Mouse (Mus musculus): ENCODE results near the gene Tmed6. TPM values are rescaled to one million over a fixed set of nuclear protein-coding genes. Genes with fewer than 3 reads are reported as not detected.
A peak's percentile ranks its signal among the peaks of the same experiment; 100 is the strongest.
"Not testable (repeated sequence)": the region's sequence is repeated elsewhere in the genome, so short reads cannot be mapped to it uniquely, and the experiment has no call there.

The Tmed6 gene
- total RNA-seq, 2 experiments from 2014 or later: not detected

DNA sequence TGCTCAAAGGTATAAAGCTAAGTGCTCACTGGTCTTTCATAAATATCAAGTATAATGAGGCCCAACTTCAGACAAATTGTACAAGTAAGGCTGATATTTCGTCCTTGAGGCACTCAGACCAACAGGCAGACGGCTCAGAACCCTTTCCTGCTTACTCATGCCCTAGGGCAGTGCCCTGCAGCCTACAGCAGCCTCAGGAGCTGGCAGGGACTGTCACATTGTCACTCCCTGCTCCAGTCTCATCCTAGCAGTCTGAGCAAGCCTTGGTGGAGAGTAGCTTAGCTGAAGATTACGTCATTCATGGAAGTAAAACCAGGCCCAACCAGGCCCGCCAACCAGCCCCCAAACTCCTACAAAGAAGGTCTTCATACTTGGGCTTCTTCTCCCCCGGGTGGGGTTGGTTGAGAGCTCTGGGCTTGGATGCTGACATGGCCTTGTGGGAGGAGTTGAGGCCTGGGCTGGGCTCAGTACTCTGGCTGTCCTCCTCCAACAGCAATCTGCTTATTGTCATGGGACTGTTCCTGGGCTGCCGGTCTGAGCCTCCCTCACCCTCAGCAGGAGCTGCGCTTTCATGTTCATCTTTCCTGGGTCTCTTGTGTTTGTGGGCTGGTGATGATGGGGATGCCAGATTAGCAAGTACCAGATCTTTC lies 10.9 kb upstream of the Tmed6 start:
- no peak for ATAC-seq (ENCODE audit: poor library complexity, severe bottlenecking)

DNA sequence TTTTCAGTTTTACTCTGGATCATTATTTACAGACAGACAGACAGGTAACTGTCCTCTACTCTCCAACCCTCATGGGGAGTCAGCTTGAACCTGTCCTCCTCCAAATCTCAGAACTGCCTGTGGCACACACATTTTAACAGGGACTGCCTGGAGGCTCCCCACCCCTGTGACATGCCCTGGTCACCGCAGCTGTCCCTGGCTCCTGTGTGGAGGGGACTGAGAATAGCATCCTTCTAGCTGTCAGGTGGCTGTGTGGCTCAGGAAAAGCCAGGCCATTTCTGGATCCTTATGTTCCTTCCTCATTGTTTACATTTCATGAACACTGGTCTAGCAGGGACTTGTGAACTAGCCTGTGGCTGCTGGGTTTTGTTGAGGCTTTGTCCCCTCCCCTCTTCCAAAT lies 8.7 kb upstream of the Tmed6 start:
- ATAC-seq (ENCODE audit: poor library complexity, severe bottlenecking): no peak

DNA sequence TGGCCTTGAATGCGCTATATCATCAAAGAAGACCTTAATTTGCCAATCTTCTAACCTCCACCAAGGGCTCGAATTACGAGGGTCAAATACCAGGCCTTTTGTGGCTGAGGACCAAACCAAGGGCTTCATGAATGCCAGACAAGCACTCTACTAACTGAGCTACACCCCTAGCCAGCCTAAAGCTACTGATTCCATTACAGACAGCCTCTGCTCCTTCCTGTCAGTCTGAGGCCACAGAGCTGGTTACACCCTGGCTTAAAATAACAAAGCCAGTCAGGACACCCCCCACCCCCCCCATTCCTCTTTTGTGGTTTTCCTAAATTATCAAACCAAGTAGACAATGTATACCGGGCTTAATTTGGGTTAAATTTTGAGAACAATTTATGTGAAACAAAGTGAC lies 8.3 kb upstream of the Tmed6 start:
- no peak for ATAC-seq (ENCODE audit: poor library complexity, severe bottlenecking)

DNA sequence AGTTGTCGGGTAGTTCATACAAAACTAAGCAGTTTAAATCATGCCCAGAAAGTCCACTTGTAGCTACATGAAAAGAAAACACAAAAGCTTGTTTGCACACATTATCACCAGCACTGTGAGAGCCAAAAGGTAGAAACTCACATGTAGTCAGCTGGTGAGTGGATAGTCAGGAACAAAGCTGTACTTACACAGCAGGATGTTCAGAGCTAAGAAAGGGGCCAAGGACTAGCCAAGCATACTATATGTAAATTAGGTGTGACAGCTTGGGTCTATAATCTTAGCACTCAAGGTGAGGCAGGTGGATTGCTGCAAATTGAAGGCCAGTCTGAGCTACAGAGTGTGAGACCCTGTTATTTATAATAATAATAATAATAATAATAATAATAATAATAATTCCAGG lies 2.8 kb downstream of the Tmed6 start:
- ATAC-seq (ENCODE audit: poor library complexity, severe bottlenecking): no peak

DNA sequence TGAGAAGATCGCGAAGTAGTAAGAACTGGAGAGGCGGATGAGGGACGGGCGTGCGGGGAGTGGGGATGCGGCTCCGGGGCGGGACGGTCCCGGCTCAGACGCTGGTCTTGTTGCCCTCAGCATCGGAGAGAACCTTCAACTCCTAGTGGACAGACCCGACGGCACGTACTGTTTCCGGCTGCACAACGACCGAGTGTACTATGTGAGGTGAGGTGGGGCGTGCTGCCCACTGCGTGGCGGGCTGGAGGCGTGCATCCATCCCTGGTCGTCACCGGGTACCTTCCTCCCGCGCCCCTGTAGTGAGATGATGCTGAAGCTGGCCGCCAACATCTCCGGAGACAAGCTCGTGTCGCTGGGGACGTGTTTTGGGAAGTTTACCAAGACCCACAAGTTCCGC lies 8.5 kb downstream of the Tmed6 start:
- no peak; the same call in none of the 2 replicates for ATAC-seq (ENCODE audit: poor library complexity, severe bottlenecking)

DNA sequence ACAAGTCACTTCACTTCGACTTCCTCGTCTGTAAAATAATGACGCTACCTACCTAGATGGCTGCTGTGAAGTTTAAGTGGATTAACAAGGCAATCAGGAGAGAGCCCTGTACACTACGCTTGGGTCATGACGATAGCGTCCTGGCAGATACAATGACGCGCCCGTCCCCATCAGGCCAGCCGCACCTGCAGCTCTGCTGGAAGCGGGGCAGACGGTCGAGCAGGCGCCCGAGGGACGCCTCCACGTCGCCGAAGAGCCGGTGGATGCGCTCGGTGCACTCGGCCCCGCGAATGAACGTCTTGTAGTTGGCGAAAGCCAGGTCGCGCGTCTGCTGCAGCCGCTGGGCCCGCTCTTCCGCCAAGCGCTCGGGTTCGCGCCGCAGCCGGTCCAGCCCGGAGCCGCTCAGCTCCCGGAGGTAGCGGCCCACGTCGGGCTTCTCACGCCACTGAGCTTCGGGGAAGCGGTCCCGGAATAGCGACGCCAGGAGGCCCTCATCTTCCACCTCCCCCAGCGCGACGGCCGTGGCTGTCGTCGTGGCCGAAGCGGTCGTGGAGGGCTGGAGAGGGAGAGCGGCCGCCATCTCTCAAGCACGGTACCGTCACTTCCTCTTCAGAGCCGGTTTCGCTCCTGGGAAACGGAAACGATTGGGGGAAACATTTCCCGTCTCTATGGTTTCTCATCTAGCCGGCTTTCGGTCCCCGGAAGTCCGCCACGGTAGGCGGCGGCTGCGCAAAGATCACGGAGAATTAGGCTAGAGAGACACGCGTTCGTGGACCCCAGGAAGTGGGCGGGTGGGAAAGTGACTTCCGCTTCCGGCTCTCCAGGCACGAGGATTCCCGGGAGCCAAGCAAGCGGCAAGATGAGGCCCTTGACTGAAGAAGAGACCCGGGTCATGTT lies 9.1 kb downstream of the Tmed6 start, which contains the start of the genes Cog8 and Nip7:
Gene Cog8 (minus strand): TSS at position 614 of the 897 bp plus-strand sequence.
Gene Nip7 (plus strand): TSS at position 802 of the 897 bp plus-strand sequence.
- ATAC-seq (ENCODE audit: poor library complexity, severe bottlenecking): peak; percentile 95

DNA sequence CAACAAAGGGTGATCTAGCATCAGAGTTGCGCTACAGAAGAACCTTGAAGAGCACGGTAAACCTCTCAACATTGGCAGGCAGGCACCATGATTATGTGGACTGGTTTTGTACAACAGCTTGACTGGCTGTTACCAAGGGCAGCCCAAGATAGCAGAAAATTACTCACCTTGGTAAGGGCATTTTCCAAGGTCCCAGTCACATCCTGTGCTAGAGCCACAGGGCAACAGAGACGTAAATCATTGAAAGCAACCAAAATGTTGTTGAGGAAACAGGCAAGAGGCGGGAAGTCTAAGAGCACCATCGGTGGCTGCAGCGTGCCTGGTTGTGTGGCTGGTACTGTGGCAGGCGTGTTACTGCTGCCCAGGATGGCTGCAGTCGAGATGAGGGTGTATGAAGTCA lies 13.4 kb downstream of the Tmed6 start:
- ATAC-seq (ENCODE audit: poor library complexity, severe bottlenecking): no peak

DNA sequence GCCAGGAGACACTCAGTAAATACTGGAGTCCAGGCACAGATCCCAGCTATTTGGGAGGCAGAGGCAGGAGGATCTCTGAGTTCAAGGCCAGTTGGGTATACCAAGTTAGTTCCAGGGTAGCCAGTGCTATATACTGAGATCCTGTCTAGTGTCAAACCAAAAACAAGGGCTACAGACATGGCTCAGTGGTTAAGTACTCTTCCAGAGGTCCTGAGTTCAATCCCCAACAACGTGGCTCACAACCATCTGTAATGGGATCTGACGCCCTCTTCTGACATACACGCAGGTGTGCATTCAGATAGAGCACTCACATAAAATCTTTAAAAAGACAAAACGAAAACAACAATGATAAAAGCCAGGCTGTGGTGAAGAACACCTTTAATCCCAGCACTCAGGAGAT lies 16.0 kb downstream of the Tmed6 start:
- ATAC-seq (ENCODE audit: poor library complexity, severe bottlenecking): no peak

DNA sequence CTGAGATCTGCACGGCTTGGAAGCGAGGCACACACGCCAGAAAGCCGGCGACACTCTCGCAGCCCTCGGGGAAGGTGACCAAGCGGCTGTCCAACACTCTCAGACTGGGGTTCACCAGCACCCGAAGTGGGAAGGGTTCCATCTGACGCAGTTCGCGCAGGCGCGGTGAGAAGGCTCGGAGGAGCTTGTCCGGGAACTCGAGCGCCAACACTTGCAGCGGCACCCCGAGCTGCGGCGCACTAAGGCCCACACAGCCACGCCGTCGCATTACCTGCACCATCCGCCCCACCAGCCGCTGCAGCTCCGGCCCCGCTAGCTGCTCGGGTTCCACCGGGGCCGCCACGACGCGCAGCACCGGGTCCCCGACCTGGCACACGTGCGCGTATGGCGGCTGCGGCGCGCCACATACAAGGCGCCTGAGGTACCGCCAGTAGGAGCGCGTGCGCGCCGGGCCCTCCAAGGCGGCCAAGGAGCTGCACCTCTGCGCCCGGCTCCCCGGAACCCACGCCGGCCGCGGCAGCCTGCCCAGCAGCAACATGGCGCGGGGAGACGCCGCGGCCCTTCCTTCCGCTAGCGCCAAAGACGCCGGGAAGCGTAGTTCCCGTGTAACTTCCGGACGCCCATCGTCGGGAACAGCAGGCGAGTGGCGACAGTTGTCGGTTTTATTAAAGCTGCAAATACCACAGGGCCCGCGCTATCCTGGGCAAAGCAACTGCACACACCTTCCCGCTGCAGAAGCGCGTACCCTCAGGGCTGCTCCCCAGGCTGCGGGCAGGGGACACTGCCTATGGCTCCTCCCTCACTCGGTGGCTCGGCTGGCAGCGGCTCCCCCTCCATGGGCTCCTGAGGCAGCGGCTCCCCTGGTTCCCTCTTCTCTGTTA lies 17.1 kb downstream of the Tmed6 start, which contains the start of gene Pdf:
Gene Pdf (minus strand): TSS at position 554 of the 881 bp plus-strand sequence.
- ATAC-seq (ENCODE audit: poor library complexity, severe bottlenecking): peak; percentile 86

DNA sequence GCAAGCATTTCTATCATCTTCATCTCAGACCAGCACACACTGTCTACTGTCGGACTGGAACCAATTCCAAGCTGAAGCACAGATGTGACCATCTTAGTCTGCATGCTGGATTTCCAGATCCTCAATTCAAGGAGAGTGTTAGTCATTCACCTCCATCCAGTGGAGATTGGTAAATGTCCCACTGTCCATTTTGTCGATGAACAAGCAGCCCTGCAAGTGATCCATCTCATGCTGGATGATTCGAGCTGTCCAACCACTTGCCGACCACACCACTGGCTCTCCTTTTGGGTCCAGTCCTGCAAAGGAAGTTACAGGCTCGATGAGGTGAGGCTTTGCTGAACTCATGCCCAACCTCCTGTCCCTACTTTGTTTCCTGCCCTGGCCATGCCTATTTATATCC lies 18.5 kb downstream of the Tmed6 start:
- no peak for ATAC-seq (ENCODE audit: poor library complexity, severe bottlenecking)

DNA sequence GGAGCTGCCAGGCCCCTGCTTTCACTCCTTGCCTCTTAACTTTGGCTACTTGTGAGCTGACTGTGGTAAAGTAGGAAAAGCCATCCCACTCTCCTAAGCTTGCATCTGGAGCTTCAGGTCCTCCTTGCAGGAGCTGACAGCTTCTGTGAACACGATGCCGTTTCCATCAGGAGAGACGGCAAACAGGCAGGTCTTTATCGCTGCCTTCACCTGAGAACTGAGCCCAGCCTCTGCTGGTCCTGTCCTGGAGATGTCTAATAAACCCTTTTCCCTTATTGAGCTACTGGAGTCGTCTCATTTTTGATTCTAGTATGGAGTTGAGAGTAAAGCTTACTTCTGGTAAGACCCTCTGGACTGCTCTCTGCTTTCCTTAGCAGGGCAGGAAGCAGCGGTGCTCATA lies 20.0 kb downstream of the Tmed6 start:
- ATAC-seq (ENCODE audit: poor library complexity, severe bottlenecking): no peak

DNA sequence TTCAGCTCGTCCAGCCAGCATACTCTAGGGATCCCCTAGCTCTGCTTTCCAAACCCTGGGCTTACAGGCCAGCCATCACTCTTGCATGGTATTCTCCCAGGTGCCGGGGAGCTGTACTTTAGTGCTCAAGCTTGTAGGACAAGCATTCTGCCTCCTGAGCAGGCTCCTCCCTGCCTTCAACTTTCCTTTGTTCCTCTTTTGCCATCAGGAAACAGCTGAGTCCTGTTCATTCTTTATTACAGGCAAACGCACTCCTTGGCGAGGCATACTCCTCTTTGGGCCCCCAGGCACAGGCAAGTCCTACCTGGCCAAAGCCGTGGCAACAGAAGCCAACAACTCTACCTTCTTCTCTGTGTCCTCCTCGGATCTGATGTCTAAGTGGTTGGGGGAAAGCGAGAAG lies 24.8 kb downstream of the Tmed6 start:
- ATAC-seq (ENCODE audit: poor library complexity, severe bottlenecking): no peak

DNA sequence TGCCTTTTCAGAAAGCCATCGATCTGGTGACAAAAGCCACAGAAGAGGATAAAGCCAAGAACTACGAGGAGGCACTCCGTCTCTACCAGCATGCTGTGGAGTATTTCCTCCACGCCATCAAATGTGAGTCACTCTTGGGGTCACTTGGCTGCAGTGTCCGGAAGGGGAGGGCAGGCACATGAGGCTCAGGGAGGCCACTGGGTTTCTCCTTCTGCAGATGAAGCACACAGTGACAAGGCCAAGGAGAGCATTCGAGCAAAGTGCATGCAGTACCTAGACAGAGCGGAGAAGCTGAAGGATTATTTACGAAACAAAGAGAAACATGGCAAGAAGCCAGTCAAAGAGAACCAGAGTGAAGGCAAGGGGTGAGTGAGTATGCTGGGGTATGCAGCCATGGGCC lies 28.8 kb downstream of the Tmed6 start:
- ATAC-seq (ENCODE audit: poor library complexity, severe bottlenecking): no peak

DNA sequence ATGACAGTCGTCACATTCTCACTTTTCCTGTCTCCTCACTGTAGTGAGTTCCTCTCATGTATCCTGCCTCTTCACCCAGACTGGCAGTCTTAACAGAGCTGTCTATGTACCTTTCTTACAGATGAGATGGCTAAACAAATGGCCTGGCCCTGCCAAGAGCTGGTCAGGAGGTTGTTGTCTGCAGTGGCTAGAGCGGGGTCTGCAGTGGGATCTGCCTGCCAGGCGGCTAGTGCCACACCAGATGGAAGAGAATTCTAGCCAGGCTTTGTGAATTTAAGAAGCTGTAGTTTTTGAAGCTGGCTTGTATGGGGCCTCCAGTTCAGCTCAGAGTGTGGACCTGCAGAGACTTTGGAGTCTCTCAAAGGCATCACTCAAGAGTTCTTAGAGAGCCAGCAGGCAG lies 29.8 kb downstream of the Tmed6 start:
- ATAC-seq (ENCODE audit: poor library complexity, severe bottlenecking): no peak

DNA sequence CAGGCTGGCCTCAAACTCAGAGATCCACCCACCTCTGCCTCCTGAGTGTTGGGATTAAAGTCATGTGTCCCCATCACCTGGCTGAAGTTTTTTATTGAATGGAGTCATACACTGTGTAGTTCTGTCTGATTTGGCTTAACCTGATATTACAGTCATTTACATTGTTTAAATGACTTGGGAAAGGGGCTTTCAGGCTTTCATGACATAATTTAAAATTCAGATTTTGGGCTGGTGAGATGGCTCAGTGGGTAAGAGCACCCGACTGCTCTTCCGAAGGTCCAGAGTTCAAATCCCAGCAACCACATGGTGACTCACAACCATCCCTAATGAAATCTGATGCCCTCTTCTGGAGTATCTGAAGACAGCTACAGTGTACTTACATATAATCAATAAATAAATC lies 31.8 kb downstream of the Tmed6 start:
- not testable (repeated sequence) for ATAC-seq (ENCODE audit: poor library complexity, severe bottlenecking)

DNA sequence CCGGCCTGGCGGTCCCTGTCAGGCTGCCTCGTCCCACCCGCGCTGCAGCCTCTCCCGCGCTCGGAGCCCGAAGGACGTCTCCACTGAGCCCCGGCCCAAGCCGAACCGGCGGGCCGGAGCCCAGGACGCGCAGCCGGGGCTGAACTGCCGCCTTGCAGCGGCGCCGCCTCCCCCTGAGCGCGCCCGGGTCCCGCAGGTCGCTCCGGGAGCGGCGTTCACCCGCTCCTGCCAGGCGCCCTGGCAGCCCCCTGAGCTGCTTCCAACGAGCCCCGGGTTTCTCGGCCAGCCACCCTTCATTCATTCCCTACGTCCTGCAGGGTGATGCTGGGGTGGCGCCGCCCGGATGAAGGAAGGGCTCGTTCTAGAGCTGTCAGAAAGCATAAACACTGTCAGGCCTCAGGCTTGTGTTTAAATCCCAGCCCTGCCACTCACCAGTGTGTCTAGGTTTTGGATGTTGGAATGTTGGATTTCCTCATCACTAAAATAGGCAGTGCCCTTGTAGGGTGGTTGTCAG lies 33.8 kb downstream of the Tmed6 start:
- ATAC-seq (ENCODE audit: poor library complexity, severe bottlenecking): 0 out of 2 replicates have a peak, but pooled peaks have one; percentile 4

DNA sequence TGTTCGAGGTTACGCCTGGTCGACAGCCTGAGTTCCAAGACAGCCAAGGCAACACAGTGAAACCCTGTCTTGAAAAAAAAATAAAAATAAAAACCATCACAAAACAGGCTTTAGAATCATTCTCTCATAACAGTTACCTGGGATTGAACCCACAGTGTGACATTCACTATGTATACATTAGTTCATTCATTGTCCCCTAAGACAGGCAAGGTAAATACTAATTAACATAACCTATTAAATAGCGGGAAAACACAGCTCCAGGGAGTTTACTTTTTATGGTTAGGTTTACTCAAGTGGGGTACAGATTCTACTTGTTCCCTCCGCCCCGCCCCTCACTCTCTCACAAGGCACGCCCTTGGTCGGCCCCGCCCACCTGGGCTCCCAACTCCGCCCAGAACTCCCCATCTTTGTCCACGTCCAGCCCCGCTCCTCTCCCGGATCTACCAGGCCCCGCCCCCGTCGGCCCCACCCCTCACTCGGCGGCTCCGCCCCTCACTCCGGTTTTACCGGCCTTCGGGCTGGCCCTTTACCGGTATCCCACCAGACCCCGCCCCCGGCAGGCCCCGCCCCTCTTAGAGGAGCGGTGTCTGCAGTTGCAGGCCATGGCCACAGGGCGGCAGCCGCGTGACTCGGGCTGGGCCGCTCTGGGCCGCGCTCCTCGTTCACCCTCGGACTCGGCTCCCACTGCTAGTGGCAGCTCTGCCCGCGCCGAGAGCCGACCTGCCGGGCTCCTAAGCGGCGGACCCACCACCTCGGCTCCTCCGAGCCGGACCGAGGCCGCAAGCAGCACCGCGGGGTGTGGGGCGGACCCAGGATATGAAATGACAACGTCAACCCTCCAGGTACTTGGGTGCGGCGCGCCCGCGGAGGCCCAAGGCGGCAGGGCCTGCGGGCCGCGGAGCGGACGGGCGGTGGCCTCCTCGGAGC lies 34.5 kb downstream of the Tmed6 start, which contains the start of gene Vps4a:
Gene Vps4a (plus strand): TSS at position 573 of the 927 bp plus-strand sequence.
- ATAC-seq (ENCODE audit: poor library complexity, severe bottlenecking): peak; percentile 94

DNA sequence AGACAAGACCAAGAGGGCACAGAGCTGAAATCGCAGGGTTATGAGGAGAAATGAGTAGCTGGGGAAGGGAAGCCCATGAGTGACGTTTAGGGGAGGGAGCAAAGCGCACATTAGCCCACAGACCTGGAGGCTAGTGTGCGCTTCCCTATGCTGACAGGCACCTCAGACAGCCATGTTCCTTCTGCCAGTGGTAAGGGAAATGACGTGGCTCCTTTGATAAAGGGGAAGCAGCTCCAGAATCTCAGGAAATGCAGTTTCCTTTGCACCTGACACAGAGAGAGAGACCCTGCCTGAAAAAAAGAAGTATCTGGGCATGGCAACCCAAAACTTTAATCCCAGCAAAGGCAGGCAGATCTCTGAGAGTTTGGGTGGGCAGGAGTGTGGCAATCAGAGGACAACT lies 35.4 kb downstream of the Tmed6 start:
- peak; percentile 62 for ATAC-seq (ENCODE audit: poor library complexity, severe bottlenecking)

DNA sequence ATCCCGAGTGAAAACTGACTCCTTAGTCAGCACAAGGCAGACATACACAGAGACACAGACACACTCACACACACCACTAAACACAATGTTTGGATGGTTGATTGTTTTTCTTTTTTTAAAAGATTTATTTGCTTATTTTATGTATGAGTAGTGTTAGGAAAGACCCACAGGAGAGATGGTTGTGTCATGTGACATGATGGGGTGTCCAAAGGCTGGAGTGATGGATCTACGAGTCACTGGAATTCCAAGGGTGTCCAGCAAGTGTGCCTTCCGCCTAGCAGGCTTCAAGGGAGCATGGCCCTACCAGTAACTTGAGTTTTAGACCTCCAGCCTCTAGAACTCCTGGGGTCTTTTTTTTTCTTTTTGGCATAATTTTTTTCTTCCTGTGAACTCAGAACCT lies 36.1 kb downstream of the Tmed6 start:
- ATAC-seq (ENCODE audit: poor library complexity, severe bottlenecking): no peak

DNA sequence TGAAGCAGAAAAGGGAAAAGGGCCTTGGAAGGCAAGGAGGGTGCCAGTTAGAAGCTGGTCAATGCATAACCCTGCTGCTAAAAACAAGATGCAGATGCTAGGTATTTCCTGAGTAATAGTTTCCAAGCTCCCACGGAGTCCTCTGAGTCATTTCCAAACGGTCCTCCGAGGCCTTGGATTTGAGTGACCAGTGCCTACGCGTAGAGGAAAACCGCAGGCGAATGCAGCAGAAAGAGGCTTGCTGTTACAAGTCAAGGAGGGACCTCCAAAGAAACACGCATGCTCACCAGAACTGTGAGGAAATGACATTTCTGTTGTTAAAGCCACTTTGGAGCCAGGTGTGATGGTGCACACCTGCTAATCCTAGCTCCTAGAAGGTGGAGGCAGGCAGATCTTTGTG lies 42.0 kb downstream of the Tmed6 start:
- no peak for ATAC-seq (ENCODE audit: poor library complexity, severe bottlenecking)
